Mouse (Mus musculus): ENCODE results near the gene Wnt3a. TPM values are rescaled to one million over a fixed set of nuclear protein-coding genes. Genes with fewer than 3 reads are reported as not detected.
"Not testable (repeated sequence)": the region's sequence is repeated elsewhere in the genome, so short reads cannot be mapped to it uniquely, and the experiment has no call there.

The Wnt3a gene
- polyA plus RNA-seq, 1 experiment: 15.4 TPM

GRCm38 (mm10) chr11:59218389-59218998, 72.1 kb downstream of the Wnt3a start:
- H3K4me3 ChIP-seq (replicated peaks; ENCODE audit: extremely low read depth, low read depth, low read length): no peak overlapping the region
- TF ChIP-seq CTCF (IDR thresholded peaks at IDR 0.05; ENCODE audit: insufficient read depth, low read length): no peak
- no peak for TF ChIP-seq POLR2A (IDR thresholded peaks at IDR 0.05; ENCODE audit: borderline replicate concordance, extremely low read depth, low read depth, low read length)
- DNase-seq: no peak
- 57% methylated on average over 4 of the region's 4 CpGs for WGBS
- peaks cover 55% of the 10 kb centered on the region for H3K4me1 ChIP-seq (ENCODE audit: control insufficient read depth, insufficient read depth, low read length)

- TF ChIP-seq CTCF (IDR thresholded peaks at IDR 0.05; ENCODE audit: insufficient read depth, low read length) (no peak), POLR2A (IDR thresholded peaks at IDR 0.05; ENCODE audit: borderline replicate concordance, extremely low read depth, low read depth, low read length) (no peak)
- no peak for DNase-seq
- H3K4me1 ChIP-seq (ENCODE audit: control insufficient read depth, insufficient read depth, low read length): peaks cover 53% of the 10 kb centered on the region
- 25% methylated on average over 3 of the region's 3 CpGs for WGBS
- no peak overlapping the region for H3K4me3 ChIP-seq (replicated peaks; ENCODE audit: extremely low read depth, low read depth, low read length)
Observed at GRCm38 (mm10) chr11:59216955-59217354, 73.6 kb downstream of the Wnt3a start.

GRCm38 (mm10) chr11:59212892-59213494, 77.6 kb downstream of the Wnt3a start:
- no peak for DNase-seq
- 82% methylated on average over 12 of the region's 12 CpGs for WGBS
- H3K4me3 ChIP-seq (replicated peaks; ENCODE audit: extremely low read depth, low read depth, low read length): no peak overlapping the region
- no peak for TF ChIP-seq CTCF (IDR thresholded peaks at IDR 0.05; ENCODE audit: insufficient read depth, low read length)
- no peak for TF ChIP-seq POLR2A (IDR thresholded peaks at IDR 0.05; ENCODE audit: borderline replicate concordance, extremely low read depth, low read depth, low read length)
- peaks cover 35% of the 10 kb centered on the region for H3K4me1 ChIP-seq (ENCODE audit: control insufficient read depth, insufficient read depth, low read length)

GRCm38 (mm10) chr11:59212320-59212719, 78.2 kb downstream of the Wnt3a start:
- H3K4me3 ChIP-seq (replicated peaks; ENCODE audit: extremely low read depth, low read depth, low read length); DNase-seq: not testable (repeated sequence)
- H3K4me1 ChIP-seq (ENCODE audit: control insufficient read depth, insufficient read depth, low read length): peaks cover 30% of the 10 kb centered on the region
- 35% methylated on average over 12 of the region's 12 CpGs for WGBS

GRCm38 (mm10) chr11:59211561-59211960, 79.0 kb downstream of the Wnt3a start:
- DNase-seq; H3K4me3 ChIP-seq (replicated peaks; ENCODE audit: extremely low read depth, low read depth, low read length): not testable (repeated sequence)
- WGBS: 77% methylated on average over 9 of the region's 9 CpGs
- H3K4me1 ChIP-seq (ENCODE audit: control insufficient read depth, insufficient read depth, low read length): peaks cover 23% of the 10 kb centered on the region

- Histone ChIP-seq H3K4me3 (replicated peaks; ENCODE audit: extremely low read depth, low read depth, low read length) (no peak overlapping the region), H3K4me1 (ENCODE audit: control insufficient read depth, insufficient read depth, low read length) (peaks cover 21% of the 10 kb centered on the region)
- no peak for DNase-seq
- WGBS: 59% methylated on average over 4 of the region's 4 CpGs
- TF ChIP-seq POLR2A (IDR thresholded peaks at IDR 0.05; ENCODE audit: borderline replicate concordance, extremely low read depth, low read depth, low read length): no peak
- TF ChIP-seq CTCF (IDR thresholded peaks at IDR 0.05; ENCODE audit: insufficient read depth, low read length): no peak
Observed at GRCm38 (mm10) chr11:59210020-59210419, 80.5 kb downstream of the Wnt3a start.

GRCm38 (mm10) chr11:59209580-59209979, 81.0 kb downstream of the Wnt3a start:
- no peak overlapping the region for H3K4me3 ChIP-seq (replicated peaks; ENCODE audit: extremely low read depth, low read depth, low read length)
- DNase-seq: no peak
- 38% methylated on average over 5 of the region's 5 CpGs for WGBS
- no peak for TF ChIP-seq CTCF (IDR thresholded peaks at IDR 0.05; ENCODE audit: insufficient read depth, low read length)
- no peak for TF ChIP-seq POLR2A (IDR thresholded peaks at IDR 0.05; ENCODE audit: borderline replicate concordance, extremely low read depth, low read depth, low read length)
- peaks cover 17% of the 10 kb centered on the region for H3K4me1 ChIP-seq (ENCODE audit: control insufficient read depth, insufficient read depth, low read length)

- peak overlapping the region; percentile 90 for H3K4me3 ChIP-seq (replicated peaks; ENCODE audit: extremely low read depth, low read depth, low read length)
- 5% methylated on average over 18 of the region's 18 CpGs for WGBS
- DNase-seq: peak; percentile 66
Observed at GRCm38 (mm10) chr11:59209003-59209441, 81.5 kb downstream of the Wnt3a start.

GRCm38 (mm10) chr11:59208153-59208831, 82.3 kb downstream of the Wnt3a start, which contains the start of gene 2310033P09Rik:
Gene 2310033P09Rik (plus strand): TSS chr11:59208321.
- peaks cover 17% of the 10 kb centered on the region for H3K4me1 ChIP-seq (ENCODE audit: control insufficient read depth, insufficient read depth, low read length)
- no peak for TF ChIP-seq CTCF (IDR thresholded peaks at IDR 0.05; ENCODE audit: insufficient read depth, low read length)
- peak; percentile 98 for TF ChIP-seq POLR2A (IDR thresholded peaks at IDR 0.05; ENCODE audit: borderline replicate concordance, extremely low read depth, low read depth, low read length)
- WGBS: under 1% methylated on average over 67 of the region's 67 CpGs
- peak; percentile 91 for DNase-seq
- peak within 1 kb of the TSS; percentile 90 for H3K4me3 ChIP-seq (replicated peaks; ENCODE audit: extremely low read depth, low read depth, low read length)

More at GRCm38 (mm10) chr11:59209003-59209441, 81.5 kb downstream of the Wnt3a start:
- peak; percentile 70 for TF ChIP-seq CTCF (IDR thresholded peaks at IDR 0.05; ENCODE audit: insufficient read depth, low read length)
- TF ChIP-seq POLR2A (IDR thresholded peaks at IDR 0.05; ENCODE audit: borderline replicate concordance, extremely low read depth, low read depth, low read length): peak; percentile 28; the same call in 1 of the 2 replicates
- peaks cover 17% of the 10 kb centered on the region for H3K4me1 ChIP-seq (ENCODE audit: control insufficient read depth, insufficient read depth, low read length)
